Mouse (Mus musculus) spleen, adult 10 weeks (tissue): Measurements from ENCODE around the gene Klf3. TPM values are rescaled to one million over a fixed set of nuclear protein-coding genes. Genes with fewer than 3 reads are reported as not detected.

Experiments used
- polyA plus RNA-seq: library from polyadenylated mRNA; stranded (reverse); fragments of 350-450 nt; fragmentation: Illumina TruSeq; extraction: RNeasy Lipid Tissue Mini Kit (QIAGEN cat#74804); gene quantifications from one replicate; pipeline ENCODE4 v1.2.3, GENCODE M21; 2015; ENCODE audit warnings: low replicate concordance; ENCODE audit not compliant: insufficient read depth

Gene Klf3
- polyA plus RNA-seq = 111 TPM

GRCm38 (mm10) chr5:64802795-64803719, at the start of gene Klf3:
Gene Klf3 (plus strand): TSS chr5:64803388.

Other genes starting within 250 kb of the Klf3 start
- 281 TPM for gene Tlr1, start 130.2 kb downstream of the Klf3 start, polyA plus RNA-seq
- 19.0 TPM for gene Tlr6, start 156.7 kb downstream of the Klf3 start, polyA plus RNA-seq
- gene Fam114a1, start 166.7 kb downstream of the Klf3 start, polyA plus RNA-seq = 14.0 TPM